Mouse (Mus musculus): ENCODE data around the gene Prr14. TPM values are rescaled to one million over a fixed set of nuclear protein-coding genes. Genes with fewer than 3 reads are reported as not detected.
"Not testable (repeated sequence)": the region's sequence is repeated elsewhere in the genome, so short reads cannot be mapped to it uniquely, and the experiment has no call there.

Prr14 gene
- polyA plus RNA-seq, 1 experiment: 73.5 TPM

- no peak for DNase-seq (ENCODE audit: low read depth)
- TF ChIP-seq POLR2A (IDR thresholded peaks at IDR 0.05; ENCODE audit: borderline replicate concordance, extremely low read depth, insufficient read depth, insufficient read length, poor library complexity, severe bottlenecking) (no peak), CTCF (IDR thresholded peaks at IDR 0.05; ENCODE audit: borderline replicate concordance, extremely low read depth, insufficient read depth, insufficient read length) (no peak)
Measured at GRCm38 (mm10) chr7:127449966-127450365, 9.4 kb upstream of the Prr14 start.

GRCm38 (mm10) chr7:127453056-127453455, 6.4 kb upstream of the Prr14 start:
- no peak for DNase-seq (ENCODE audit: low read depth)
- TF ChIP-seq CTCF (IDR thresholded peaks at IDR 0.05; ENCODE audit: borderline replicate concordance, extremely low read depth, insufficient read depth, insufficient read length) (no peak), POLR2A (IDR thresholded peaks at IDR 0.05; ENCODE audit: borderline replicate concordance, extremely low read depth, insufficient read depth, insufficient read length, poor library complexity, severe bottlenecking) (no peak)

- TF ChIP-seq POLR2A (IDR thresholded peaks at IDR 0.05; ENCODE audit: borderline replicate concordance, extremely low read depth, insufficient read depth, insufficient read length, poor library complexity, severe bottlenecking) (no peak), CTCF (IDR thresholded peaks at IDR 0.05; ENCODE audit: borderline replicate concordance, extremely low read depth, insufficient read depth, insufficient read length) (no peak)
- DNase-seq (ENCODE audit: low read depth): no peak
Measured at GRCm38 (mm10) chr7:127454905-127455304, 4.5 kb upstream of the Prr14 start.

- DNase-seq (ENCODE audit: low read depth): not testable (repeated sequence)
Measured at GRCm38 (mm10) chr7:127458371-127459122, 864 bp upstream of the Prr14 start.

GRCm38 (mm10) chr7:127465191-127465590, 5.8 kb downstream of the Prr14 start:
- TF ChIP-seq CTCF (IDR thresholded peaks at IDR 0.05; ENCODE audit: borderline replicate concordance, extremely low read depth, insufficient read depth, insufficient read length) (no peak), POLR2A (IDR thresholded peaks at IDR 0.05; ENCODE audit: borderline replicate concordance, extremely low read depth, insufficient read depth, insufficient read length, poor library complexity, severe bottlenecking) (no peak)

GRCm38 (mm10) chr7:127465670-127466069, 6.3 kb downstream of the Prr14 start:
- not testable (repeated sequence) for DNase-seq (ENCODE audit: low read depth)

More at GRCm38 (mm10) chr7:127465191-127465590, 5.8 kb downstream of the Prr14 start:
- DNase-seq (ENCODE audit: low read depth): no peak

GRCm38 (mm10) chr7:127466606-127467005, 7.2 kb downstream of the Prr14 start:
- no peak for DNase-seq (ENCODE audit: low read depth)
- TF ChIP-seq CTCF (IDR thresholded peaks at IDR 0.05; ENCODE audit: borderline replicate concordance, extremely low read depth, insufficient read depth, insufficient read length) (no peak), POLR2A (IDR thresholded peaks at IDR 0.05; ENCODE audit: borderline replicate concordance, extremely low read depth, insufficient read depth, insufficient read length, poor library complexity, severe bottlenecking) (no peak)

- TF ChIP-seq CTCF (IDR thresholded peaks at IDR 0.05; ENCODE audit: borderline replicate concordance, extremely low read depth, insufficient read depth, insufficient read length) (no peak), POLR2A (IDR thresholded peaks at IDR 0.05; ENCODE audit: borderline replicate concordance, extremely low read depth, insufficient read depth, insufficient read length, poor library complexity, severe bottlenecking) (no peak)
- no peak for DNase-seq (ENCODE audit: low read depth)
Measured at GRCm38 (mm10) chr7:127470011-127470715, 10.8 kb downstream of the Prr14 start.

- DNase-seq (ENCODE audit: low read depth): peak; percentile 99
- TF ChIP-seq POLR2A (IDR thresholded peaks at IDR 0.05; ENCODE audit: borderline replicate concordance, extremely low read depth, insufficient read depth, insufficient read length, poor library complexity, severe bottlenecking) (peak; percentile 19; the same call in 1 of the 2 replicates), CTCF (IDR thresholded peaks at IDR 0.05; ENCODE audit: borderline replicate concordance, extremely low read depth, insufficient read depth, insufficient read length) (no peak; the same call in 1 of the 2 replicates)
Measured at GRCm38 (mm10) chr7:127470743-127471645, 11.6 kb downstream of the Prr14 start.

- peak; percentile 39 for DNase-seq (ENCODE audit: low read depth)
- TF ChIP-seq CTCF (IDR thresholded peaks at IDR 0.05; ENCODE audit: borderline replicate concordance, extremely low read depth, insufficient read depth, insufficient read length): no peak
- TF ChIP-seq POLR2A (IDR thresholded peaks at IDR 0.05; ENCODE audit: borderline replicate concordance, extremely low read depth, insufficient read depth, insufficient read length, poor library complexity, severe bottlenecking): no peak
Measured at GRCm38 (mm10) chr7:127471646-127472010, 12.2 kb downstream of the Prr14 start.

- TF ChIP-seq POLR2A (IDR thresholded peaks at IDR 0.05; ENCODE audit: borderline replicate concordance, extremely low read depth, insufficient read depth, insufficient read length, poor library complexity, severe bottlenecking): no peak
- no peak for TF ChIP-seq CTCF (IDR thresholded peaks at IDR 0.05; ENCODE audit: borderline replicate concordance, extremely low read depth, insufficient read depth, insufficient read length)
- peak; percentile 37 for DNase-seq (ENCODE audit: low read depth)
Measured at GRCm38 (mm10) chr7:127472060-127472459, 12.6 kb downstream of the Prr14 start.

Measured in brain, embryonic 14.5 days (tissue).